Mouse (Mus musculus) thymus, adult 18-20 months (tissue): ENCODE measurements at regions not wholly inside any gene's neighbourhood (a gene's known extent, or its start where the extent isn't known, plus 50 kb on each side); places are given as distances from the start of the nearest gene placed in this dataset.

ENCODE experiments used
- DNase-seq, 2 experiments: peaks; one replicate each; pipeline ENCODE4 v3.0.0; 2022; ENCODE audit warnings: mixed read lengths in 2 of 2

DNA sequence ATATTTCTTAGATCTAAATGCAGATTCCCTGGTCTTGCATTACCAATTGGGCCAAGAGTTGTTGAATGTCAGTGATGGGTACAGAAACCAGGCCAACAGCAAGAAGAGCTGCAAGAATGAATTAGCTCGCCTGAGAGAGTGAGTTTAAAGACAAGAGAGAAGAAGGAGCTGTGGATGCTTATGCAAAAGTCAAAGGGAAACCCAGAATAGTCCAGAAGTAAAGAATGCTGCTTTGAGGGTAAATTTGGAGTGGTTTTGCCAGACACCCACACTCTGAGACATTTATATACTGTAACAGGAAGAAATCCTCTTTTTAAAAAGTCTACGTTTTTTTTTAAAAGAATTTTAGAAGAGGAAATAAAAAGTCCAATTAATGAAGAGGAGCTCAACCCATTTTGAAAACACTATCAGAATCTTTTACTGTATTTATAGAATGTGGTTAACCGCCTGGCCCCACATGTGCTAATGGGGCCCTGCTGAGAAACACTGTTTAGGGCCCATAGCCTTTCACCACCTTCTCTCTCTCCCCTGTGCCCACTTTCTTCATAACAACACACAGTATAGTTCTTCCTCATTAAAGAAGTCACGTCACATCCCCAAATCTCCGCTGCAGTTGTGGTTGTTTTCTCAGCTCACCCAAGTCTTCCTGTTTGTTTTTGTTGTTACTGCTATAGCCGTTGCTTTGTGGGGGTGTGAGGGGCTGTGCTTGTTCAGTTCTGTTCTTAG is 158.0 kb upstream of the Cited2 start:
- DNase-seq = no peak

DNA sequence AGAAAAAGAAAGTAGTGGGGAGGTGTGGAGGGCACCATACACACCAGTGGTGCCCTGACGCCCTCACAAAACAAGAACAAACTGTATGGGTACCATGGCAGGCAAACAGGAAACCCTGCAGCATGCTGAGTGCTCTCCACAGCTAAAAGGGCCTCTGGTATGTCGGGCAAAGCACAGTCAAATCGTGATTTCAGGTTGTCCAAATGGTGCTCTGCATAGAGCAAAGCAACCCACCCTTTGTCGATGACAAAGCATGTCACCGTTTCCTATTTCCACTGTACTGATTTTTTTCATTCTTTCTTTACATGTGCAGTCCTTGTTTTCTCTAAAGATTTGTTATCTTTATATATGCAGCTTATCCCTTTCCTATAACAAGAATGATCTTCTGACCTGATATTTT is 156.0 kb upstream of the Cited2 start:
- no peak for DNase-seq

DNA sequence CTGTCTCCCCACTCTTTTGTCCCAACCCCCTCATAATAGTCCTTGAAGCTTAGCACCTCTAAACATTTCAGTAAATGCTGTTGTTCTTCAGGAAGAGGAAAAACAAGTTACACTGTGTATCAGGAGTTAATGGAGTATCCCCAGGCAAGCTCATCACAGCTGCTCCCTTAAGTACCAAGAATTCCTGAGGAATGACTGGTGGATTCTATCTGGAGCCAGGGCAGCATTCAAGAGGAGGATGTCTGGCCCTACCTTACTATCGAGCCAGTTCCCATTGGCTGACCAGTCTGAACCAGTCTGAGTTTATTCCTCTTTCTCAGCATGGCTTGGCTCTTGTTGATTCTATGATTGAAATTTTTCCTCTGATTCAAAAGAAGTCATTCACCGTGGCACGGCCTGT is 155.4 kb upstream of the Cited2 start:
- DNase-seq = no peak

DNA sequence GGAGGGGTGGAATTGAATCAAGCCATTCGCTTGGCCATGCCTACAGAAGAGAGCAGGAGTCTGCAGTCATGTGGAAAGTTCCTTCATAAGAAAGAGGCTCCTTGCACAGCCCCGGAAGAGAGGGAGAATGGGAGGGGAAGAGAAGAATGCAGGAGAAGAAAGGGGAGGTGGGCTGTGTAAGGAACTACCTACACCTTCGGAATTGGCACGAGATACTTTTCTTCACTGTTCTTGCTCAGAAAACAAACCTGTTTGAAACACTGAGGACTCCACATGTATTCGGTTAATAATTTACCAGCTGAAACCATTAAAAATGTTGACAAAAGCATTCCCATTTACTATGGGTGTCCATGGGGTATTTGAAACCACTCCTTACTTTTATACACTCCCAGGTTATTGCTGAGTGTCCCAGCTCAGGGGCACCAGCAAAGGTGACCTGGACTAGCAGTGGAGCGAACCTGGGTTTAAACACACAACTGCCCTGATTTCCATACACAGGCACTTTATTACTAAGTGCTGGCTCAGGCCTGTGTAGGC is 153.4 kb upstream of the Cited2 start:
- no peak for DNase-seq

DNA sequence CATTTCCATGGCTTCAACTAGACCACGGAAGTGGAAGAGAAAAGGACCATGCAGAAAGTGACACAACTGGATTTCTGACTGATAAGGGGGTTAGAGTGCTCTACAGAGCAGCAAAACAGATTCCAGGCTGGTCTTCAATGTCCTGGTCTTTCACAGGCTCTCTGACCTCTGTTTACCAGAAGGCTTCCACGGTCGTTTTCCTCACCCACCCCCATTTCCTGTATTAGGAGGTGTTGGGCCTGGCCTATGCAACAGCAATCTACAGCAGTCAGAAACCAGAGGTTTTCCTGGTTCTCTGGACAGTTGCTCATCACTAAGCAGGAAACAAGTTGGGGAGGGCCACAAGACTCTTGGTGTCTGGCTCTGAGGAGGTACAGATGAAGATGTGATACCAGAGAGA is 148.1 kb upstream of the Cited2 start:
- DNase-seq = no peak

DNA sequence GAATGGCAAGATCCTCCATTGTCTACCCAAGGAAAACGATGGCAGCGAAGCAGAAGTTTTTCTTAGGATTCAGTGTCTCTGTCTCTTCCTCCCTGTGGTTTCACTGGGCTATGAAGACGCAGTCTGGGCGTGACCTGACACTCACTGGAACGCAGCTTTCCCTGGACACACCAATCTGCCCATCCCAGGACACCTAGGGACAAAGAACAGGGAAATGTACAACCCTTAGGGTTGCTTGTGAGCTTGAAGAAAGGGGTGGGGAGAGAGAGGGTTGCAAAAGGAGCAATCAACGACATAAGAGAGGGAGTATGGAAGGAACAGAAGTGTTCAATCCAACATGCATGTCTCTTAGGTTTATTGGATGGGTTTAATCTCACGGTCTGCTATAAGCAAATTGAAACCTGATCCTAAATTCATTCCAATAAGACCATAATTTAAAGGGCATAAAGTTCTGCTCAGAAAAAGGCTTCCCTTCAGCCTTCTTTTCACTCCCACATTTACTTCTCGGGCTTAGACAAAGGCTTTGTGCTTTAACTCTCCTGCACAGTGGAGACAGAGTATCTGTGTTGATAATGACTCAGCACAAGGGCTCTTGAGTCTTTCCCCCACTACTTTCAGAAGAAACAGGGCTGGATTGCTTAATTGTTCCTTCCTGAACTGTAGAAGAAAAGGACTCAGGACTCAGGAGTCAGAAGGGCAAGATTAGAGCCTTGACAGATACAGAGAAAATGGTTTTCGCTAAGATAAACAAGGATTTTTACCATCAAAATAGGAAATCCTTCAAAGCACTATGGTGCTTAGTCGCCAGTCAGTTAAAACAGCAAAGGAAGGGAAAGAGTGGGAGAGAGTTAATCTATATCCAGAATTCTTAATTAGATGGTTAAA is 147.3 kb upstream of the Cited2 start:
- no peak for DNase-seq

DNA sequence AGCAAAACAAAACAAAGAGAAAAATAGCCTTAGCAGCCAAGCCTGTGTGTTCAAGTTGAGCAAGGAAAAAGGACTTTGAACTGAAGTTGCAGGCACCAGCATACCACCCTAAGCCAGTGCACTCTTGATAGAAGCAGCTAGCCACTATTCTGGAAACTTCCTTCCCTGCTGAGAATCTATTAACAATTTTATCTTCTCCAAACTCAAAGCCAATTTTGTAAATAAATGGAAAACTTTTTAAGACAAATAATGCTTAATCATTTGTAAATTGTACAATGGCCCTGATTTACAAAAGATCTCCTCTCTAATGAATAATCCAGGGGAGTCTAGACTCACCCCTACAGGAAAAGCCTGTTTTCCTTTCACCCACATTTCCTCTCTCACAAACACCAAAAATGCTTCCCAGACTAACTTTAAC is 146.7 kb upstream of the Cited2 start:
- DNase-seq = no peak

DNA sequence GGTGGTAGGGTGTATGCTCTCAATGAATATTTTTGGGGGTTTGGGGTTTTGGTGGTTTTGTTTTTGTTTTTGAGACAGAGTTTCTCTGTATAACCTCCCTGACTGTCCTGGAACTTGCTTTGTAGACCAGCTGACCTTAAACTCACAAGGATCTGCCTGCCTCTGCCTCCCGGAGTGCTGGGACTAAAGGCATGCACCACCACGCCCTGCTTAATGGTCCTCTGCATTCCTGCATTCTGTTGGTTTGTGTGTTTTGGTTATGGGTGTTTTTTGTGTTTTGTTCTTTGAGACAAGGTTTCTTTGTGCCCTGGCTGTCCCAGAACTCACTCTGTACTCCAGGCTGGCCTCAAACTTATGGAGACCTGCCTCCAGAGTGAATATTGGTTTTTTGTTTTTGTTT is 143.6 kb upstream of the Cited2 start:
- no peak for DNase-seq

DNA sequence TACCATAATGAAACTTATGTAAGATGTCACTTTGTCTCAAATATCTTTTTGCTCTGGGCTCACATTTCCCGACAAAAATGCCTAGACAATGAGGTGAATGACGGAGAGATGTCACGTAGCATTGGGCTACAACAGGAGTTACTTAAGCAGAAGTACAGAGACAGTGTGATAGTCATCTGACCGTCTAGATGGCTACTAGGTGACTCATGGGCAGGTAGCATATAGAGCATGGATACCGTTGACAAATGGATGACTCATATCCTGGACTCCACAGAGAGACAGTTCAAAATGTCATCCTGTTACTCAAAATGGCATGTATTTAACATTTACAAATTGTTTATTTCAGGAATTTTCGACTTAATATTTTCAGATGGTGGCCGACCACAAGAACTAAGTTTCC is 138.2 kb upstream of the Cited2 start:
- no peak for DNase-seq

DNA sequence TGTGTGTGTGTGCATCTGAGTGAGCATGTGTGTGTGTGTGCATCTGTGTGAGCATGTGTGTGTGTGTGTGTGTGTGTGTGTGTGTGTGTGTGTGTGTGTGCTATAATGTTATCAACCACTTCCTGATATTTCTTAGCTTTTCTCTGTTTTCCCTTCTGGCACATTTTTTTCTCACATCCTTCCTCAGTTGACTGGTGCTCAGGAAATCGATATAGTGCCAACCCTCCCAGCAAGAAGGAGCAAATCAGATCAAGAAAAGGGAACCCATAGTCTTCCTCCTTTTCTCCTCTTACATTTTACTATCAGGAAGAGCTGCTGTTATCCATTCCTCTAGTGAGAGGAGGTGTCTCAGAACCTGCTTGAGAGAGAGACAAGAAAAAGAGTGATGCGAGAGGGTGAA is 136.1 kb upstream of the Cited2 start:
- no peak for DNase-seq

DNA sequence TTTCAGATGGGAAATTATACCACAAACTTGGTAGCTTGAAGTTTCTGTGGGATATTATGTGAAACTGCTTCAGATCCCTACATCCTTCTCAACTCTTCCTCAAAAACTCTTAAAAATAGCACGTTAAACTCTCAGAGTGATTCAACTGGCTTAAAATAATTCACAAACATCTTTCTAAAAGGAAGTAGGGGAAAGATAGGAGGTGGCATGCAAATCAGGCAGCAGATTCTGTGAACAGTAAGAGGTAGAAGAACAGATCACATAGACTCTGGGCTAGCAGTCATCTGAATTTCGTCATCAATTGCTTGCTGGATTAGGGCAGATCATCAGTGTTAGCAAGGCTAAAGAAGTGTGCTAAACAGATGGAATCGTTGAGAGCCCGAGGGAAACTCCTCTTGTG is 133.9 kb upstream of the Cited2 start:
- DNase-seq = no peak

DNA sequence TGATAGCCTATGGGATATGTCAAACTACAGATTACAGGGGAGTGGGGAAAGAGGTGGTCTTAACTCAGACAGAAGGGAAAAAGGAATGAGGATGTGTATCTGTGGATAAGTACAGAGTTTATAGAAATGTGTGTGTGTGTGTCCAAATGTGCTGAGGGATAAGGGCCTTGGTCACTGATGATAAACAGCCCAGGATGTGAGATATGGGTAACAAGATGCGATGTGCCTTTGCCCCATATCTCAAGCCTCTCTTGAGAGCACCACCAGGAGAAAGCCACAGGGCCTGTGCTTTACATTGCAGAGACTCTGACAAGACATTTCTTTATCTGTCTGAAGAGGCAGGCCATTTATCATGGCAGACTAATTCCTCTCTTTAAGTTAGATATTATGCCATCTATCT is 132.8 kb upstream of the Cited2 start:
- DNase-seq = no peak

DNA sequence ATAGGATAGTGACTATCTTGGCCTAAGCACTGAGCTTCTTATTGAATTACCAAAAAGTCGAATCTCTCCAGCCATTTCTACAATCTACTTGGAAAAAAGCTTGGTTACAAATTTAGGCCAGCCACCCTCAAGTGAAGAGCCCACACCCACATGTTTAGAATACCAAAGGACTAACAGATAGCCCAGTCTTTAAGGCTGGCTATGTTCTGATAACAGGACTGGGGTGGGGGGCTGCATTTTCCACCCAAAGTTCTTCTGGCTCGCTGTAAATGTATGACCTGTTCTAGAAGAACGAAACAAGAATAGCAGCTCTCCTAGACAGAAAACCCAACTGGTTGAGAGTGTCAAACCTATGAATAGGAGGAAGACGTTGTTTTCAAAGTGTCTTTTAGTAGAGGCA is 130.6 kb upstream of the Cited2 start:
- no peak for DNase-seq

DNA sequence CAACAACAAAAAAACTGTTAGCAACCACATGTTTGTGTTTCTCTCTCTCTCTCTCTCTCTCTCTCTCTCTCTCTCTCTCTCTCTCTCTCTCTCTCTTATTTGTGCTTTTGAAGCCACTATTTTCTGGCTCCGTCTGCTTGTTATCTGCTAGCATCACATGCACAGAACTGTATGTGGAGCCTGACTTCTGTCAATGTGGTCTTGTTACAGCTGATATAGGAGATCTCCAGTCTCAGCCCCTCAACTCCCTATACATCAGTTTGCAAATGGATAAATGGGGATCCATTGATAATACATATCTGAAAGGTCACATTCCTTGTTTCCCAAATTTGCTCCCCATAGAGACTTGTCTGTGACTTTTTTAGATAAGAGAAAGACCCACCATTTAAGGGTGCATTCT is 126.9 kb upstream of the Cited2 start:
- DNase-seq = no peak

DNA sequence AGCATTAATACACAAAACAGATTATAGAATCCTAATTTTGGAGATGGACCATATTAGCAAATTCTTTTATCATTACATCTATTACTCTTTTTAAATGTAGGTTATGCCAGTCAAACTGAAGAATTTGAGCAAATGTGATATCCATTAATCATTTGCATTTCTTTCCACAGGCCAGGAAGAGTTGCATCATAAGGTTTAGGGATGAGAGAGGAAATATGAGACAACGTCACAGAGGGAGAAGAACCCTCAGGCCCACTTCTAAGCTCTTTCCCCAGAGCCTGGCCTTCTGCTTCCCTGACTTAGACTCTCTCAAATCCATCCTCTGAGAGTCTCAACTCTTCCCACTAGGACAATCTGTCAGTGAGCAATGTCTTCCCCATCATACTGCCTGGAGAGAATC is 126.3 kb upstream of the Cited2 start:
- no peak for DNase-seq

DNA sequence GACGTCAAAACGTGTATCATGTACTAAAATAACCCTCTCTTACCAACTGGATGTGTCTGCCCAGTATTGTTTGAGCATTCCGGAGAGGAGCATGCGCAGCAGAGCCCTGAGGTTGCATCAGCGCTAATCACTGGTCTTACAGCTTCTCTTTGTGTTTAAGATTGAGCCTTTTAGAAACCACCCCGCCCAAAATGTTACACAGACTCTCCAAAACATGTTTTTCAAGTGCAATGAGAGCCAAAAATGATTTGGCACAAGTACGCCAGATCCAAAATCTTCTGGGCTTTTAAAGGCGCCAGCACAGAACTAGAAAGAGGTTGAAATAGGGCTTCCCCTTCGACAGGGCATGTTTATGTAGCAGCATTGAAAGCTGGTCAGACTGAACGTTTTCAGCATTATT is 123.8 kb upstream of the Cited2 start:
- DNase-seq = no peak

DNA sequence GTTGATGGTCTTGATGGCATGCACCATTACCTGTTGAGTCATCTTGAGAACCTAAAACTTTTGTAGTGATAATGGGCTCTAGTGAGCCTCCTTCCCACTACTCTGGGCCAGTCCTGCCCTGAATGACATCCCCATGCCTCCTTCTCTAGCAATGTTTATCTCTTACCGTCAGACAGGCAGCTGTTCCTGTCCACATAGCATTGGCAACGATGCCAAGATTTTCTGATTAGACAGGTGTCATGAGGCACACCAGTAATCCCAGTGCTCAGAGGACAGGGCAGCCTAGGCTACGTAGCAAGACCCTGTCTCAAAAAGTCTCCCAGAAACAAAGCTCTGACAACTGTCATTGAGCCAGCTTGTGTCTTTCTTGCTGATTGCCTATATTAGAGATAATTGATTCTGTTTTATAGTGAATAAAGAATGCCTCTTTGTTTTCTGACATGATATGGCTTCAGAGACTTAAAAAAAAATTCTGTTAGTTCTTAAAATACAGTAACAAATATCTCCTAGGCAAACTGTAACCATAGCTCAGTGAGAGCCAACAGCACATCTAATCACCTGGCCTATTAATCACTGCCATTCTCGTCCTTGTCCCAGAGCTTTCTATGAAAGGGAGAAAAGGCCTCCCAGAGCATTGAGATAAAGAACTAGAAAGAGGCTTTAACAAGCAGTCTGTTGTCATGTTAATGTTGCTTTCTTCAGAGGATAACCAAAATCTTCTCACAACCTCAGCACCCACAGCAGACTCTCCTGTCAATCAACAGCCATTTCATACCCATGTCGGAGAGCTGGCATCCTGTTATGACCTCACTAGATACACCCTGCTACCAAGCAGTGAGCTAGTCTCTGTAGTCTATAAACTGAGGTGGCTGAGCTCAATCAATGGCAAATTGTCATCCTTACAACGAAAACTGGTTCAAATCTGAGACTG is 122.9 kb upstream of the Cited2 start:
- no peak for DNase-seq

DNA sequence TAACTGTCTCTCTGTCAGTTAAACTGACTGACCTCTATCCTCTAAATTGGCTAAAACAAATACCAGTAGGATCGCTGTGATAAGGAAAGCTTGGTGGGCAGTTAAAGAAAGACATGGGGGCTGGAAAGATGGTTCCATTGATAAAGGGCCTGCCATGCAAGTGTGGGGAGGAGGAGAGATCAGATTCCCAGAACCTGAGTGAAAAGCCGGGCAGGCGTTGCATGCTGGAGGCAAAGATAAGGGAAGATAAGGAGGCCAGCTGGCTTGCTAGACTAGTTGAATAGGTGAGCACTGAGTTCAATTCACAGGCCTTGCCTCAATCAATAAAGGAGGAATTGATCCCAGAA is 122.3 kb upstream of the Cited2 start:
- no peak for DNase-seq

DNA sequence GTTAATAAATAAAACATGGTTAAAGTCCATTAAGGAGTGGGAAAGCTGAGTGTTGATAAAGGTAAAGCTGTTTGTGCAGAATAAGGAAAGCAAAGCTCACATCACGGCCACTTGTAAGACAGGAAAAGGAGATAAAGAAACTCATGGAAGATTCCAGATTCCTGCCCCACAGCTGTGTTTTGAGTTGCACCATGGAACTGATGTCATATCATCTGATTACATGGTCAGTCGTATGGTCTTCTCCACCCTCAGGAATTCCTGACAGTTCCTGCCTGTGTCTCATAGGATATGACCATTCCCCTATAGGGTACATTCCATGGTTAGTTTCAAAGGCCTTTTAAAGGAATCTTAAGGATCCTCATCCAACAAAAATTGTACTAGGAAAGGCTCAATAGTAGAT is 120.6 kb upstream of the Cited2 start:
- no peak for DNase-seq

DNA sequence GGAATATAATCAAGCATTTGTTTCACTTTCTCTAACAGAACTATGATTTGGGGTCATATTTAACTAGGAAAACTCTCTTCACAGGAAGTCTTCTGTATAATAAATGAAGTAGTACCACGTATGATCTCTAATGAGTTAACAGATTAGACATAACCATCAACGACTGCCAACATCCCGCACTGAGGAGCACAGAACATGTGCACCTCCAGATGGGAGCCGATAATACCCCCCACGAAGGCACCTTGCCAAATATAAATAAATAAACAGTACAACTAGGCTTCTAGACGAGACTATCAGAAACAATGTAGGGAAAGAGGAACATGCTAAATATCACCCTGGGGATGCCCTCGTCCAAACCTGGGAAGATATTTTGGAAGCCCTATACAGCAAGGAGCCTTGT is 114.8 kb upstream of the Cited2 start:
- DNase-seq = no peak

DNA sequence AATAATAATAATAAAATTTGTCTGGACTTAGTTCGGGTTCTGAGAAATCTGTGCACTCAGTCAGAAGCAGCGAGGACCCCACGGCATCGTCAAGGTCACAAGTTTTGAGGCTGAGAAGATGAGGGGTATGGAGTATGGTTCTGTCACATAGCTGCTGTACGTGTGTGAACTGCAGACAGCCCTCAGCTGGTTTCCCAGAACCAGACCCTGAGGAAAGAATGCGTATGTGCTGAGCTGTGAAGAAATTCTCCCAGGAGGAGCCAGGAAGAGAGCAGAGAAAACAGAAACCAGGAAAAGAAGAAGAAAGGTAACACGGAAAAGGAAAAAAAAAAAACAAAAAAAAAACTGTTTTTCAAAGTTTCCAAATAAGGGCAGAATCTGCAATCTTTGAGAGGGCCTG is 112.4 kb upstream of the Cited2 start:
- DNase-seq = no peak

DNA sequence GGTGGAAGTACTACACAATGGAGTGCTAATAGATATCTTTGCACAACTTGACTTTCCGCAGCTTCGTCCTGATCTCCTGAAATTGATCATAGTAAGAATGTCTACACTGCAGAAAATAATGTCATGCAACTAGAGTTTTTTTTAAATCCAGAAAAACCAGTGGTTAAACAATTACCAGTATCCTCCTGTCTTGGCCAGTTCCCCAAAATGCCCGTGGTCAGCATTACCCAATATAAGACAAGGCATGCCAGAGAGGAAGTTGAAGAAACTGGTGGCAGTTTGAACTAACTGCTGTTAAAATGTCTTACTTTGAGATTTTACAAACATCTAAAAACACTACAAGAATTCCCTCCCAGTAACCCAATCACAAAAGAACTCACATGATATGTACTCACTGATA is 109.7 kb upstream of the Cited2 start:
- DNase-seq = no peak

DNA sequence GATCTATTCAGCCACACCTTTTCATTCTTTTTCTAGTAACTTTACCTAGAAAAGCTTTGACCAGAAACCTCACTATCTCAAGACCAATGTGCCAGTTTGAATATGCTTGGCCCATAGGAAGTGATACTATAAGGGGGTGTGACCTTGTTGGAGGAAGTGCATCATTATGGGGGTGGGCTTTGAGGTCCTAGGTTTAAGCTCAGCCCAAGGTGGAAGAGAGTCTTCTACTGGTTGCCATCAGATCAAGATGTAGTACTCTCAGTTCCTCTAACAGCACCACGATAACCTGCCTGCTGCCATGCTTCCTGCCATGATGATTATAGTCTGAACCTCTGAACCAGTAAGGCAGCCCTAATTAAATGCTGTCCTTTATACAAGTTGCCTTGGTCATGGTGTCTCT is 105.0 kb upstream of the Cited2 start:
- no peak for DNase-seq
